Mouse (Mus musculus): ENCODE data around the gene Nckap5l. TPM values are rescaled to one million over a fixed set of nuclear protein-coding genes. Genes with fewer than 3 reads are reported as not detected.
"Not testable (repeated sequence)": the region's sequence is repeated elsewhere in the genome, so short reads cannot be mapped to it uniquely, and the experiment has no call there.

Nckap5l gene
- polyA plus RNA-seq, 1 experiment = 13.8 TPM

DNA sequence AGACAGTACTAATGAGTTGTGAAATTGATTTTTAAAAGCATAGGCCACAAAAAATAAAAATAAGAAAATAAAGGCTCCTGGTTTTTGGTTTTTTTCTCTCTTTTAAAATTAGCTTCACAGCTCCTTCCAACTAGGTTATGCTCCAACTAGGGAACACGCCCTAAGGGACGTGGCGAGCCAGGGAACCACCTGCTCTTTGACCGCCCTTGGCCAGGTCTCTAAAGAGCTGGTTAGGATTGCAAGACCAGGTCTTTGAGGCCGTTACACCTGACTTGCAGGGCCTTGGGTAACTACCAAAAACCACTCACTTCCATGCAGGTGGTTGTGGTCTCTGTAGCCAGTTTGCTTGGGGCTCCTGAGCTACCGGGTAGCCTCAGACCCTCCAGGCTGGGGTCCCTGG lies 65.6 kb downstream of the Nckap5l start:
- TF ChIP-seq FLI1 (IDR thresholded peaks at IDR 0.05; ENCODE audit: low read length) = no peak
- TF ChIP-seq GATA1 (IDR thresholded peaks at IDR 0.05; ENCODE audit: borderline replicate concordance, low read length) = no peak
- H3K27me3 ChIP-seq (replicated peaks) = no peaks in the 10 kb centered on the region
- peaks cover 2% of the 10 kb centered on the region for H3K36me3 ChIP-seq (replicated peaks; ENCODE audit: low read length)
- H3K4me3 ChIP-seq (replicated peaks) = peak overlapping the region; percentile 99
- H3K4me1 ChIP-seq = peaks cover 81% of the 10 kb centered on the region
- no peaks in the 10 kb centered on the region for H3K9me3 ChIP-seq

DNA sequence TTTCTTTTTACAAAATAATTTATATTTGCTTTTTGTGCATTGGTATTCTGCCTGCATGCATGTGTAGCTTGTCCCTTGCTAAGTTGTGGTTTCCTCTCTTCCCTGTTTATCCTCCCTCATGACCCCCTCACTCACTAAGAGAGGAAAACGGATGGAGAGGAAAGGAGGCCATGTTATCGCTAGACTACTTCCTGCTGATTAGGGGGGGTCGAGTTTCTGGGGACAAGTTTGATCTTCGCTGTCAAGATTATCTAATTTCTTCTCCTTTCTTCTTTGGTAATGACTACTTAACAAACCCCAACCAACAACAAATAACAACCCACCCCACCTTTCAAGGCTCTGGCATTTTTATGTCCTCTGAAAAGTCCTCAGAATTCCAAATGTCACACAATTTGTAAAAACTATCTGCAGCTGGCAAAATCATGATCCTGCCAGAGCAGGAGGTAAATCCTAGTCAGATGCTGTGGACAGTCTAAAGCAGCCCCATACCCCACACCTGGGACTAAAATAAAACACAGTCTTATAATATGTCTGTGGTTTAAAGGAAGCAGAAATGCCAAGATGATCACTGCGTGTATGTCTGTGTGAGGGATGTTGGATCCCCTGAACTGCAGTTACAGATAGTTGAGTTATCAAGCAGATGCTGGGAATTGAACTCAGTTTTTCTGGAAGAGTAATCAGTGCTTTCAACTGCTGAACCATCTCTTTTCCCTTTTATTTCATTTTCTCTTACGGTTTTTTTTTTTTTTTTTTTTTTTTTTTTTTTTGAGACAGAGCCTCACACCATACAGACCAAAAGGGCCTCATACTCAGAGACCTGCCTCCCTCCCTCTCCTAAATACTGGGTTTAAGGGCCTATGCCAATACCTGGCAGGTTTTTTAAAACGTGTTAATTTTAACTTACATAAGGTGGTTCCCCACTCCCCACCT lies 66.8 kb downstream of the Nckap5l start:
- TF ChIP-seq GATA1 (IDR thresholded peaks at IDR 0.05; ENCODE audit: borderline replicate concordance, low read length) (no peak), FLI1 (IDR thresholded peaks at IDR 0.05; ENCODE audit: low read length) (no peak)
- peaks cover 77% of the 10 kb centered on the region for H3K4me1 ChIP-seq
- H3K4me3 ChIP-seq (replicated peaks) = peak overlapping the region; percentile 76

DNA sequence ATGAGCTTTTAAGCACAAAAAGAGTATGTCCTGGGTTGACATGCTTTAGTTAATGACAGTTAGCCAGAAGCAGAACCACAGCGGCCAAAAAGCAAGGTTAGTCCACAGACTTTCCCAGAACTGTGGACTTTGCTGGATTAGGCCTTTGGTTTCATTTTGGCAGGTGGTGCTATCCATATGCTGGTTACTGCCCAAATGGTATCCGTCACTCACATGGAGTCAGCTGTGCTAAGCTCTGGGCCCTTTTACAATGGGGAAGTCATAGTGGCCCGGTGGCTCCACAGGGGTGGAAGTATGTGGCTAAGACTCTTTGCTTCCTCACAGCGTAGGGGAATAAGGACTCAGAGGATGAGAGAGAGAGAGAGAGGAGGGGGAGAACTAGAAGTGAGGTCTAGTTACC lies 69.6 kb downstream of the Nckap5l start:
- H3K36me3 ChIP-seq (replicated peaks; ENCODE audit: low read length) = no peaks in the 10 kb centered on the region

More for the DNA sequence above, 66.8 kb downstream of the Nckap5l start:
- Histone ChIP-seq H3K9me3 (no peaks in the 10 kb centered on the region), H3K27me3 (replicated peaks) (no peaks in the 10 kb centered on the region), H3K36me3 (replicated peaks; ENCODE audit: low read length) (peaks cover 2% of the 10 kb centered on the region)

DNA sequence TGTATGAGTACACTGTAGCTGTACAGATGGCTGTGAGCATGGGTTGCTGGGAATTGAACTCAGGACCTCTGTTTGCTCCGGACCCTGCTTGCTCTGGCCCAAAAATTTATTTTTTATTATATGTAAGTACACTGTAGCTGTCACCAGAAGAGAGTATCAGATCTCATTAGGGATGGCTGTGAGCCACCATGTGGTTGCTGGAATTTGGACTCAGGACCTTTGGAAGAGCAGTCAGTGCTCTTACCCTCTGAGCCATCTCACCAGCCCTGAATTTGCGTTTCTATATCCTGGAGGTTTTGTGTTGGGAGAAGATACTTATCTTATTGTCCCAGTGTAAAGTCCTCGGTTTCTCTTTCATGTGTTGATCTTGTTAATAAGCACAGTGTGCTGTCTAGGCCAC lies 70.8 kb downstream of the Nckap5l start:
- Histone ChIP-seq H3K27me3 (replicated peaks) (no peaks in the 10 kb centered on the region), H3K4me3 (replicated peaks) (no peak overlapping the region), H3K36me3 (replicated peaks; ENCODE audit: low read length) (no peaks in the 10 kb centered on the region), H3K4me1 (peaks cover 76% of the 10 kb centered on the region), H3K9me3 (no peaks in the 10 kb centered on the region)
- TF ChIP-seq FLI1 (IDR thresholded peaks at IDR 0.05; ENCODE audit: low read length) = no peak
- TF ChIP-seq GATA1 (IDR thresholded peaks at IDR 0.05; ENCODE audit: borderline replicate concordance, low read length) = no peak

More for the DNA sequence above, 69.6 kb downstream of the Nckap5l start:
- Histone ChIP-seq H3K4me1 (peaks cover 72% of the 10 kb centered on the region), H3K4me3 (replicated peaks) (no peak overlapping the region), H3K27me3 (replicated peaks) (no peaks in the 10 kb centered on the region), H3K9me3 (no peaks in the 10 kb centered on the region)
- TF ChIP-seq GATA1 (IDR thresholded peaks at IDR 0.05; ENCODE audit: borderline replicate concordance, low read length) (no peak), FLI1 (IDR thresholded peaks at IDR 0.05; ENCODE audit: low read length) (no peak)

DNA sequence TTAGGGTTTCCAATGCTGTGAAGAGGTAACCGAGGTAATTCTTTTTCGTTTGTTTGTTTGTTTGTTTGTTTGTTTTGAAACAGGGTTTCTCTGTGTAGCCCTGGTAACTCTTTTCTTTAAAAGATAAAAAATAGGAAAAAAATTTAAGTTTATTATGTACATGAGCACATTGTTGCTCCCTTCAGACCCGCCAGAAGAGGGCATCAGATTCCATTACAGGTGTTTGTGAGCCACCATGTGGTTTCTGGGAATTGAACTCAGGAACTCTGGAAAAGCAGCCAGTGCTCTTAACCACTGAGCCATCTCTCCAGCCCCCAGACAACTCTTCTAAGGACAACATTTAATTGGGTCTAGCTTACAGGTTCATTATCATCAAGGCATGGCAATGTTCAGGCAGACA lies 71.4 kb downstream of the Nckap5l start:
- not testable (repeated sequence) for H3K36me3 ChIP-seq (replicated peaks; ENCODE audit: low read length); H3K4me3 ChIP-seq (replicated peaks)
- peaks cover 73% of the 10 kb centered on the region for H3K4me1 ChIP-seq

DNA sequence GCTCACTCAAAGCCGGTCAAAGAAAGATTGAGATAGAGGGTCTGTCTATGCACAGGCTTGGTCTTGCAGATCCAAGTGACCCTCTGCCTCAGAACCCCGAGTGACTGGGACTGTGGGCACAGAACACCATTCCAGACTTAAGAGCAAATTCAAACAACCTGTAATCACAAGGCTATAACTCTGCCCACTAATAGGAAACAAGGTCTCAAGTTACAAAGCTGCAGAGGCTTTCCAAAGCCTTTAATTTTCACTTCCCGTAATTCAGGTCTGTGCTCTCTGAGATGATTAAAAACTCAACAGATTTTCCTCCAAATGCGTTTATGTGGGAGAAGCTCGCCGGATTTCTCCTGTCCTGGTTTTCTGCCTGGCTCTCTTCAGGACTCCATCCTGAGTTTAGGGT lies 73.5 kb downstream of the Nckap5l start:
- peaks cover 54% of the 10 kb centered on the region for H3K4me1 ChIP-seq
- H3K4me3 ChIP-seq (replicated peaks) = no peak overlapping the region
- TF ChIP-seq FLI1 (IDR thresholded peaks at IDR 0.05; ENCODE audit: low read length) (no peak), GATA1 (IDR thresholded peaks at IDR 0.05; ENCODE audit: borderline replicate concordance, low read length) (no peak)
- no peaks in the 10 kb centered on the region for H3K36me3 ChIP-seq (replicated peaks; ENCODE audit: low read length)
- no peaks in the 10 kb centered on the region for H3K9me3 ChIP-seq
- no peaks in the 10 kb centered on the region for H3K27me3 ChIP-seq (replicated peaks)

More for the DNA sequence above, 71.4 kb downstream of the Nckap5l start:
- not testable (repeated sequence) for H3K9me3 ChIP-seq; H3K27me3 ChIP-seq (replicated peaks)

DNA sequence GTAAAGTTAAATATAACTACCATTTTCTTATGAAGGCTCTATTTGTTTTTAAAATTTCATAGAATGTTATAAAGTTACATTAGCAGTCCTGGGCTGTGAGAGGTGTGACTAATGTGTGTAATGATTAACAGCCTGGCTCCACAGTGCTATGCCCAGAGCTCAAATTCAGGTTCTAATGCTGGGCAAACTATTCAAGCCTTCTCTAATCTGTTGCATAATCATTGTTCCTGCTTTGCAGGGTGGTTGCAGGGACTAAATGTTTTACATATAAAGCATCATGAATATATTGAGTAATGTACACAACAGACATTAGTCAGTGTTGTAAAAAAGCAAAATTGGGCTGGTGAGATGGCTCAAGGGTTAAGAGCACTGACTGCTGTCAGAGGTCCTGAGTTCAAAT lies 74.7 kb downstream of the Nckap5l start:
- H3K36me3 ChIP-seq (replicated peaks; ENCODE audit: low read length) = no peaks in the 10 kb centered on the region
- peaks cover 45% of the 10 kb centered on the region for H3K4me1 ChIP-seq
- no peak overlapping the region for H3K4me3 ChIP-seq (replicated peaks)
- peaks cover 5% of the 10 kb centered on the region; the same call in 1 of the 2 replicates for H3K9me3 ChIP-seq
- H3K27me3 ChIP-seq (replicated peaks) = no peaks in the 10 kb centered on the region
- TF ChIP-seq FLI1 (IDR thresholded peaks at IDR 0.05; ENCODE audit: low read length) (no peak), GATA1 (IDR thresholded peaks at IDR 0.05; ENCODE audit: borderline replicate concordance, low read length) (no peak)

DNA sequence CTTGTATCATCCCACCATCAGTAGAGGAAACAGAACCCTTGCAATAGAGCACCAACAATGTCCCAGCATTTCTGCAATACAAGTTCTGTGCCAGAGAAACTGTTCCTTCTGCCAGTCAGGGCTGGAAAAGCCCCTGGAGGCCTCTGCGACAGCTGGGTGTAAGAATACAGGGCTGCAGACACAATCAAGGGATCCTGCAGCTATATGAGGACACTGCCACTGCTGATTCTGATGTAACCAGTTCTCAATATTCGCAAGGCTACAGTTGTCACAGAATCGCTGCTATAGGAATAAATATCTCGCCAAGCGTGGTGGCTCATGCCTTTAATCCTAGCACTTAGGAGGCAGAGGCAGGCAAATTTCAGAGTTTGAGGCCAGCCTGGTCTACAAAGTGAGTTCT lies 81.3 kb downstream of the Nckap5l start:
- H3K4me3 ChIP-seq (replicated peaks) = no peak overlapping the region
- peaks cover 7% of the 10 kb centered on the region; the same call in 1 of the 2 replicates for H3K9me3 ChIP-seq
- H3K4me1 ChIP-seq = peaks cover 17% of the 10 kb centered on the region
- H3K36me3 ChIP-seq (replicated peaks; ENCODE audit: low read length) = no peaks in the 10 kb centered on the region
- TF ChIP-seq FLI1 (IDR thresholded peaks at IDR 0.05; ENCODE audit: low read length) = no peak
- no peak for TF ChIP-seq GATA1 (IDR thresholded peaks at IDR 0.05; ENCODE audit: borderline replicate concordance, low read length)
- H3K27me3 ChIP-seq (replicated peaks) = peaks cover 2% of the 10 kb centered on the region

DNA sequence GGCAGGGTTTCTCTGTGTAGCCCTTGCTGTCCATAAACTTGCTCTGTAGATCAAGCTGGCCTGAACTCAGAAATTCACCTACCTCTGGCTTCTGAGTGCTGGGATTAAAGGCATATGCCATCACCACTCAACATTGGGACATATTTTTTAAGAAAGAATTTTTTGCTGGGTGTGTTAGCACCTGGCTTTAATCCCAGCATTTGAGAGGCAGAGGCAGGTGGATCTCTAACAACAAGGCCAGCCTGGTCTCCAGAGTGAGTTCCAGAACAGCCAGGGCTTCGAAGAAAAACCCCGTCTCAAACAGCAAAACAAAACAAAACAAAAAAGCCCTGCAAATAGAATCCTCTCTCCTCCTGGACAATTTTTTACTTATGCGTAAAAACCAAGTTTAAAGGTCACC lies 82.0 kb downstream of the Nckap5l start:
- Histone ChIP-seq H3K4me3 (replicated peaks) (no peak overlapping the region), H3K36me3 (replicated peaks; ENCODE audit: low read length) (no peaks in the 10 kb centered on the region), H3K4me1 (peaks cover 20% of the 10 kb centered on the region), H3K9me3 (peaks cover 7% of the 10 kb centered on the region; the same call in 1 of the 2 replicates), H3K27me3 (replicated peaks) (peaks cover 2% of the 10 kb centered on the region)
- no peak for TF ChIP-seq GATA1 (IDR thresholded peaks at IDR 0.05; ENCODE audit: borderline replicate concordance, low read length)
- no peak for TF ChIP-seq FLI1 (IDR thresholded peaks at IDR 0.05; ENCODE audit: low read length)

DNA sequence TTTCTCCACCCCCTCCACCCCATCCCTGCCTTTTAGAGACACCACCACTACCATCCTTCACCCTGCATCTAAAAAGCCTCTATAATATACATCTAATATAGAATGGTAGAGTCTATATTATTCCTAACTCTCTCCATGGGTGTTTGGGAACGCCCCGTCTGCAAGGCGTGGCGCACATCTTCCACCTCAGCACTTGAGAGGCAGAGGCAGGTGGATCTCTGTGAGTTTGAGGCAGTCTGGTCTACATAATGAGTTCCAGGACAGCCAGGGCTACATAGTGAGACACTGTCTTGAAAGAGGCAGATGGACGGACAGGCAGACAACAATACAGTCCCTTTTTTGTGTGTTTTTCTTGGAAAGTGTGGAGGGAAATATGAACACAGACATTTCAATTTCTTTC lies 82.5 kb downstream of the Nckap5l start:
- Histone ChIP-seq H3K27me3 (replicated peaks) (peaks cover 2% of the 10 kb centered on the region), H3K4me3 (replicated peaks) (no peak overlapping the region), H3K36me3 (replicated peaks; ENCODE audit: low read length) (no peaks in the 10 kb centered on the region), H3K4me1 (peaks cover 22% of the 10 kb centered on the region), H3K9me3 (peaks cover 7% of the 10 kb centered on the region; the same call in 1 of the 2 replicates)
- TF ChIP-seq FLI1 (IDR thresholded peaks at IDR 0.05; ENCODE audit: low read length) (no peak), GATA1 (IDR thresholded peaks at IDR 0.05; ENCODE audit: borderline replicate concordance, low read length) (no peak)
